Mouse (Mus musculus) kidney, embryonic 15.5 days (tissue): ENCODE measurements around the gene Csnk1e. TPM values are rescaled to one million over a fixed set of nuclear protein-coding genes. Genes with fewer than 3 reads are reported as not detected.

Experiments
- ATAC-seq: fragments of 200-750 bp; cut with Nextera tagmentation; replicated peaks from 2 replicates; pipeline ENCODE4 v1.8.0; 2017; ENCODE audit warnings: moderate TSS enrichment; ENCODE audit not compliant: low FRiP score
- H3K27ac ChIP-seq: fragments of 300-500 bp; sonication (generic); 2 replicates; pipeline ENCODE4 v1.5.1; 2015; ENCODE audit warnings: mild to moderate bottlenecking, inconsistent platforms
- H3K27me3 ChIP-seq: fragments of 300-500 bp; sonication (generic); 2 replicates; pipeline ENCODE4 v1.6.1; 2015; ENCODE audit warnings: inconsistent platforms
- H3K36me3 ChIP-seq: fragments of 300-500 bp; sonication (generic); 2 replicates; pipeline ENCODE4 v1.6.1; 2015; ENCODE audit warnings: inconsistent platforms
- H3K4me1 ChIP-seq: fragments of 300-500 bp; sonication (generic); 2 replicates; pipeline ENCODE4 v1.6.1; 2015; ENCODE audit warnings: inconsistent platforms
- H3K4me2 ChIP-seq: fragments of 300-500 bp; sonication (generic); 2 replicates; pipeline ENCODE4 v1.6.1; 2015; ENCODE audit warnings: moderate library complexity, mild to moderate bottlenecking, inconsistent platforms
- H3K4me3 ChIP-seq: fragments of 300-500 bp; sonication (generic); replicated peaks from 2 replicates; pipeline ENCODE4 v1.5.1; 2015; ENCODE audit warnings: mild to moderate bottlenecking, inconsistent platforms
- H3K9ac ChIP-seq: fragments of 300-500 bp; sonication (generic); 2 replicates; pipeline ENCODE4 v1.6.1; 2015; ENCODE audit warnings: mild to moderate bottlenecking, inconsistent platforms
- H3K9me3 ChIP-seq: fragments of 300-500 bp; sonication (generic); replicated peaks from 2 replicates; pipeline ENCODE4 v1.6.1; 2016; ENCODE audit warnings: inconsistent platforms
- WGBS: fragments of 180-500 bp; shearing (Covaris S2); methylation state at CpG from one replicate; pipeline ENCODE4 v1.1.7; 2015; ENCODE audit warnings: mixed read lengths; 5-methylcytosine and 5-hydroxymethylcytosine counted together
- polyA plus RNA-seq: library from polyadenylated mRNA; unstranded; fragments of >200 nt; fragmentation: Nextera tagmentation; extraction: Ambion mirVana; gene quantifications from 2 replicates; pipeline ENCODE4 v1.2.1, GENCODE M21; 2015

Csnk1e gene
- polyA plus RNA-seq, 1 experiment from 2014 or later, result 90.6 TPM

GRCm38 (mm10) chr15:79441331-79442256 is 13.8 kb downstream of the Csnk1e start:
- peaks cover 58% of the 10 kb centered on the region for H3K4me1 ChIP-seq
- under 1% methylated on average over 64 of the region's 107 CpGs for WGBS

DNA sequence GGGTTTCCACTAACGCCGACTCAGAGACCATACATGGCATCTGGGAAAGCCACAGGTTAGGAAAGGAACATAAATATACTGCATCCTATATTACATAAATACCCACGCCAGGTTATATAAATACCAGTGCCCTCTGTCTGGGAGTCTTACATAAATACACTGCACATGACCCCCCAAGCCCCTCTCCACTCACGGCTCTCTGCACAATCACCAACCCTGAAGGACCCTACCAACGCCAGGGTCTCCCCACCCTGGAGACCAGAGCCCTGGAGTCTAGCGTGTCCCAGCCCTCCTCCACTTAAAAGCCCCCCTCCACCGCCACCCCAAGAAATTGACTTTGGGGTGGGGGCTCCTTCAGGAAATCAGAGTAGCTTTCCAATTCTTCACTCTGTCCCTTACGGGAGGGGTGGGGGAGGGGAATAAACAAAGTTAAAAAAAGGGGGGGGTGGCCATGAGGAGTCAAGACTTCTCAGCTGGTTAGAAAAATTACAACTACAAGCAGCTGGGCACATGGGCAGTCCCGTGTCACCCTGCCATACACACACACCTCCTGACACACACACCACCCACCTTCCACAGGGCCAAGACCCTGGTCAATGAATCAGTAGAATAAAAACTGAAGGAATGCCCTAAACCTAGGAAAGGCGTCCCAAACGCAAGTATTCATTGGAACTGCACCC is 14.6 kb downstream of the Csnk1e start:
- Histone ChIP-seq H3K36me3 (peaks cover 29% of the 10 kb centered on the region), H3K4me1 (peaks cover 66% of the 10 kb centered on the region)

More at GRCm38 (mm10) chr15:79441331-79442256, 13.8 kb downstream of the Csnk1e start:
- Histone ChIP-seq H3K4me3 (peak overlapping the region; percentile 73), H3K9me3 (no peaks in the 10 kb centered on the region), H3K27me3 (no peaks in the 10 kb centered on the region), H3K9ac (peak overlapping the region; percentile 83), H3K27ac (peak overlapping the region; percentile 97), H3K36me3 (peaks cover 21% of the 10 kb centered on the region), H3K4me2 (peak overlapping the region; percentile 77)
- peak; percentile 46 for ATAC-seq

GRCm38 (mm10) chr15:79440223-79440622 is 15.1 kb downstream of the Csnk1e start:
- ATAC-seq, result no peak
- WGBS, result 77% methylated on average over 4 of the region's 4 CpGs

More for the DNA sequence above, 14.6 kb downstream of the Csnk1e start:
- ATAC-seq, result peak; percentile 12; the same call in 1 of the 2 replicates
- Histone ChIP-seq H3K27me3 (no peaks in the 10 kb centered on the region), H3K27ac (peak overlapping the region; percentile 97), H3K9me3 (no peaks in the 10 kb centered on the region), H3K4me2 (peak overlapping the region; percentile 77), H3K4me3 (peak overlapping the region; percentile 73), H3K9ac (peak overlapping the region; percentile 83)
- WGBS, result 4% methylated on average over 11 of the region's 11 CpGs

DNA sequence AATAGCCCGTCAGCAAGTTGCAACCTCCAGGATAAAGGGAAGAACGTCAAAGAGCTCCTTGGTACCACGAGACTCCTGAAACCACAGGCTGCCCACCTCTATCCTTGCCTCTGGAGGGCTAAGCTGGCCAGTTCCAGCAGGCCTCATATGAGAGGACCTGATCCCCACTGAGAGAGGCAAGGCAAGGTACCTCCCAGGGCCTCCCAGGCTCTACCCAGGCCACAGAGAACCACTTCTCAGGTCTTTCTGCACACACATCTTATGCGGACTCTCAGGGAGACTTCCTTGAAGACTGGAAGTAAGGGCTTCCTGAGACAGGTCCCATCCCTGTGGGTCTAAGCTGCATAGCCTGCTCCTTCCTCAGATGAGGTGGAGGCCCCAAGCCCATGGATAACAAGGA is 16.0 kb downstream of the Csnk1e start:
- WGBS, result 69% methylated on average over 4 of the region's 4 CpGs
- Histone ChIP-seq H3K4me1 (peaks cover 79% of the 10 kb centered on the region), H3K9me3 (no peaks in the 10 kb centered on the region), H3K4me3 (no peak overlapping the region), H3K27ac (peak overlapping the region; percentile 33; the same call in 1 of the 2 replicates), H3K9ac (0 out of 2 replicates have a peak overlapping the region, but pooled peaks have one; percentile 83), H3K27me3 (no peaks in the 10 kb centered on the region), H3K36me3 (peaks cover 43% of the 10 kb centered on the region), H3K4me2 (peak overlapping the region; percentile 77; the same call in 1 of the 2 replicates)
- no peak for ATAC-seq

More at GRCm38 (mm10) chr15:79440223-79440622, 15.1 kb downstream of the Csnk1e start:
- Histone ChIP-seq H3K9me3 (no peaks in the 10 kb centered on the region), H3K4me3 (peak overlapping the region; percentile 73), H3K36me3 (peaks cover 34% of the 10 kb centered on the region), H3K27ac (peak overlapping the region; percentile 33; the same call in 1 of the 2 replicates), H3K4me1 (peaks cover 72% of the 10 kb centered on the region), H3K4me2 (peak overlapping the region; percentile 77), H3K9ac (peak overlapping the region; percentile 83), H3K27me3 (no peaks in the 10 kb centered on the region)

- peaks cover 75% of the 10 kb centered on the region for H3K4me1 ChIP-seq
- H3K9me3 ChIP-seq, result no peaks in the 10 kb centered on the region
- no peak overlapping the region for H3K4me3 ChIP-seq
- peaks cover 48% of the 10 kb centered on the region for H3K36me3 ChIP-seq
- no peaks in the 10 kb centered on the region for H3K27me3 ChIP-seq
- 0 out of 2 replicates have a peak overlapping the region, but pooled peaks have one; percentile 2 for H3K9ac ChIP-seq
- peak overlapping the region; percentile 33; the same call in 1 of the 2 replicates for H3K27ac ChIP-seq
- 56% methylated on average over 8 of the region's 8 CpGs for WGBS
- peak overlapping the region; percentile 77 for H3K4me2 ChIP-seq
- no peak for ATAC-seq
Observed at GRCm38 (mm10) chr15:79438816-79439215, 16.6 kb downstream of the Csnk1e start.

DNA sequence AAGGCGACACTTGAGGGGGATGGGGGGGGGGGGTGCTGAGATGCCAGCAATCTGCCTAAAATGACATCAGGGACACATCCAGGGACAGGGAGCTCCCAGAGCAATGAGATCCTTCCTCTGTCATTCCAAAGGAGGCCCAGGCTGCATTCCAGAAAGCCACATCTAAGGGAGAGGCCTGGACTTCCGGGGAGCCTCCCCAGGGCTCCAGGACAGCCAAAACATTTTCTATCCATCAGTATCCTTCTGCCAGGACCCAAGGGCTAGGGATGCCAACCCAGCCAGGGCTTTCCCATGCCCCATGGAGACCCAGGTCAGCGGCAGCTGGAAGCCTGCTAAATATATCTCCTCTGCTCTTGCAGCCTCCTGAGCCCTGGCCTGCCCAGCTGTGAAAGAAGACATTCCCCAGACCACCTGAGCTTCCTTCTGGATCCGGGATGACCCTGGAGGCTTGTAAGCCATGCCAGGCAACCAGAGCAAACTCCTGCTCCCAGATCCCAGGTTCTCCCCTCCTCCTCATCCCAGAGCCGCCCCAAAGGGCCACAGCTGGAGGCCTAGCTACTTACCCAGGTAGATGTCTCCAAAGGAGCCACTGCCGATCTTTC is 17.1 kb downstream of the Csnk1e start:
- Histone ChIP-seq H3K9ac (peak overlapping the region; percentile 2; the same call in 1 of the 2 replicates), H3K4me1 (peaks cover 76% of the 10 kb centered on the region), H3K27ac (peak overlapping the region; percentile 33; the same call in 1 of the 2 replicates), H3K4me3 (no peak overlapping the region), H3K9me3 (no peaks in the 10 kb centered on the region), H3K4me2 (peak overlapping the region; percentile 77), H3K36me3 (peaks cover 53% of the 10 kb centered on the region), H3K27me3 (no peaks in the 10 kb centered on the region)
- 77% methylated on average over 6 of the region's 6 CpGs for WGBS
- no peak for ATAC-seq

- no peaks in the 10 kb centered on the region for H3K27me3 ChIP-seq
- H3K4me2 ChIP-seq, result no peak overlapping the region
- no peaks in the 10 kb centered on the region for H3K9me3 ChIP-seq
- peaks cover 60% of the 10 kb centered on the region for H3K36me3 ChIP-seq
- H3K4me1 ChIP-seq, result peaks cover 80% of the 10 kb centered on the region
- 0 out of 2 replicates have a peak overlapping the region, but pooled peaks have one; percentile 14 for H3K27ac ChIP-seq
- ATAC-seq, result no peak
- WGBS, result 79% methylated on average over 12 of the region's 12 CpGs
- no peak overlapping the region for H3K4me3 ChIP-seq
- H3K9ac ChIP-seq, result no peak overlapping the region
Observed at GRCm38 (mm10) chr15:79437541-79438208, 17.7 kb downstream of the Csnk1e start.

DNA sequence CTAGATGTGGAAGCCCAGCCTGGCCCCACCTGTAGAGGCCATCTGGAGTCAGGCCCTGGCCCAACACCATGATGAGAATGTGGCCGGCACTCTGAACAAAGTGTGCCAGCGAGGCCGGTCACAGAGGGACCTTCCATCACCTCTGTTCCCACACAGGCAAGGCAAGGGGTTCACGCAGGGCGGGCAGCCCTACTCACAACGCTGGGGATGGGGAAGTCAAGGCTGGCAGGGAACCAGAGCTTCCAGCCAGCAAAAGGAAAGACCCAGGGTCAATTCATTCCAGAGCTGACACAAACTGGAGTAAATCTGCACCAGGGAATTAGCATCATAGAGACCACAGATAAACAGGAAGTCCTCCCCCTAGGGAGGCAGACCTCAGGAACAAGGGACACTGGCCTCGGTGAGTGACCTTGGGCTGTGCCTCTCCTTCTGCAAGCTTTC is 18.9 kb downstream of the Csnk1e start:
- no peak for ATAC-seq
- no peak overlapping the region for H3K4me2 ChIP-seq
- peaks cover 70% of the 10 kb centered on the region for H3K36me3 ChIP-seq
- H3K9ac ChIP-seq, result no peak overlapping the region
- WGBS, result 50% methylated on average over 7 of the region's 7 CpGs
- H3K4me1 ChIP-seq, result peaks cover 84% of the 10 kb centered on the region
- no peaks in the 10 kb centered on the region for H3K27me3 ChIP-seq
- no peak overlapping the region for H3K4me3 ChIP-seq
- peak overlapping the region; percentile 69; the same call in 1 of the 2 replicates for H3K27ac ChIP-seq
- no peaks in the 10 kb centered on the region for H3K9me3 ChIP-seq

GRCm38 (mm10) chr15:79435191-79435671 is 20.1 kb downstream of the Csnk1e start:
- peaks cover 82% of the 10 kb centered on the region for H3K36me3 ChIP-seq

DNA sequence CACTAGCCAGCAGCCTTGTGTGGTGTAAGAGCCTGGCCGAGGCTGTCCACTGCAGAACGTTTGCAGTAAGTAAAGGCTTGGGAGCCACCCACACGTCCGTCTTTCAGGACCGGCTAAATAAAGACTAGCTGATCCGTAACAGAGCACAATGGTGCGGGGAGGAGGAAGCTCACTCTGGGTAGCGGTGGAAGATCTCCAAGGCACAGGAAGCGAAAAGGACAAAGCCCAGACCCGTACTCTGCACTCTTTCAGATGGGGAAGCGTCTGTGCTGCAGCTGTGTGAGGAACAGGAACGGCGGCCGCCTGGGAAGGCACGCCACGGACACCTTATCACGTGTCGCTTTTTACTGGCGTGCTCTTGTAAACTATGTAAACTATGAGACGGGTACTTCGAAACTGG is 22.5 kb downstream of the Csnk1e start:
- Histone ChIP-seq H3K4me3 (no peak overlapping the region), H3K9ac (no peak overlapping the region), H3K4me2 (no peak overlapping the region; the same call in 1 of the 2 replicates), H3K9me3 (no peaks in the 10 kb centered on the region), H3K27ac (peak overlapping the region; percentile 79), H3K36me3 (peaks cover 96% of the 10 kb centered on the region), H3K4me1 (peaks cover 58% of the 10 kb centered on the region), H3K27me3 (no peaks in the 10 kb centered on the region)
- ATAC-seq, result no peak
- 64% methylated on average over 21 of the region's 21 CpGs for WGBS

More at GRCm38 (mm10) chr15:79435191-79435671, 20.1 kb downstream of the Csnk1e start:
- Histone ChIP-seq H3K4me2 (no peak overlapping the region), H3K4me3 (no peak overlapping the region), H3K27ac (peak overlapping the region; percentile 69), H3K27me3 (no peaks in the 10 kb centered on the region), H3K9me3 (no peaks in the 10 kb centered on the region), H3K9ac (no peak overlapping the region), H3K4me1 (peaks cover 81% of the 10 kb centered on the region)
- ATAC-seq, result 0 out of 2 replicates have a peak, but pooled peaks have one; percentile 13
- WGBS, result 35% methylated on average over 7 of the region's 7 CpGs

GRCm38 (mm10) chr15:79432328-79432727 is 23.0 kb downstream of the Csnk1e start:
- Histone ChIP-seq H3K27me3 (no peaks in the 10 kb centered on the region), H3K4me2 (no peak overlapping the region), H3K36me3 (peaks cover 96% of the 10 kb centered on the region), H3K4me3 (no peak overlapping the region), H3K9me3 (no peaks in the 10 kb centered on the region), H3K27ac (peak overlapping the region; percentile 79), H3K9ac (no peak overlapping the region), H3K4me1 (peaks cover 52% of the 10 kb centered on the region)
- 75% methylated on average over 11 of the region's 11 CpGs for WGBS
- no peak for ATAC-seq
